Mouse (Mus musculus) cortical plate, adult 2 months (tissue): ENCODE measurements around the gene Fut8. TPM values are rescaled to one million over a fixed set of nuclear protein-coding genes. Genes with fewer than 3 reads are reported as not detected.

Experiments used
- H3K27ac ChIP-seq: fragments of 200-500 bp; 2 replicates; pipeline ENCODE4 v1.5.1; 2012; ENCODE audit warnings: low read length, control low read depth, inconsistent platforms; ENCODE audit not compliant: insufficient read depth
- H3K4me1 ChIP-seq: fragments of 200-500 bp; 2 replicates; pipeline ENCODE4 v1.6.1; 2011; ENCODE audit warnings: low read length; ENCODE audit not compliant: control insufficient read depth, insufficient read depth
- H3K4me3 ChIP-seq: fragments of 200-500 bp; 2 replicates; pipeline ENCODE4 v1.5.1; 2011; ENCODE audit warnings: mild to moderate bottlenecking, low read length, control low read depth; ENCODE audit not compliant: insufficient read depth
- CTCF ChIP-seq: fragments of 200-500 bp; IDR thresholded peaks from 2 replicates; pipeline ENCODE4 v1.5.1; 2011; ENCODE audit warnings: mild to moderate bottlenecking, control low read depth, low read length; ENCODE audit not compliant: insufficient read depth; ENCODE audit errors: extremely low read depth
- POLR2A ChIP-seq: fragments of 200-500 bp; IDR thresholded peaks from 2 replicates; pipeline ENCODE4 v1.6.1; 2011; ENCODE audit warnings: mild to moderate bottlenecking, low read length, control low read depth; ENCODE audit not compliant: insufficient read depth; ENCODE audit errors: extremely low read depth
- polyA plus RNA-seq: library from polyadenylated mRNA; depleted of rRNA; stranded (reverse); fragments of >200 nt; gene quantifications from 2 replicates; pipeline ENCODE4 v1.2.3, GENCODE M21; 2012

The Fut8 gene
- polyA plus RNA-seq, 1 experiment, result 28.3 TPM

GRCm38 (mm10) chr12:77220616-77221015 is 17.3 kb upstream of the Fut8 start:
- Histone ChIP-seq H3K27ac (no peak overlapping the region), H3K4me3 (no peak overlapping the region), H3K4me1 (no peaks in the 10 kb centered on the region)
- no peak for TF ChIP-seq CTCF
- TF ChIP-seq POLR2A, result no peak

DNA sequence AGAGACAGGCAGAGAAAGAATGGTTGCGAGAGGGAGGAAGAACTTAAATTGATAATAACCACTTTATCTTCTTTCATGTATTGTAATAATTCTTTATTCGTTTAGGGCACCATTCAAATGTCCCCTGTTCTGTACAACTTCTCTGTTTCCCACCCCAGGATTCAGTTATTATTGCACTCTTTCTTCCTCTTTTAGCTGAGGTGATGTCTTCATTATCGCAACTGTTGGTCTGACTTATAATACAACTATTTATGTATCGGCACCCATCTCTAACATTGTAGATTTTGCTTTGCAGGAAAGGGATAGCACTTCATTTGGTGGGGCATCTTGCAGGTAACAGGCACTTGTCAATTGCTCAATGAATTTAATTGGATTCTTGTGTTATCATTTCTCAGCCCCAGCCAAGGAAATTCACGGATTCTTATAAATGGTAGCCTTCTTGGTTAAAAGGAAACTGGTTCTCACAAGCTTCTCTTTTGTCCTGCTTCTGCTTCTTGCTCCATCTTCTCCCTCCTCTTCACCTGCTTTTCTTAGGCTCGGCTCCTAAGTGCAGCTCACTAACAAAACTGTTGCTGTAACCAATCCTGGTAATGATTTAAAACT is 15.6 kb upstream of the Fut8 start:
- Histone ChIP-seq H3K27ac (no peak overlapping the region), H3K4me3 (no peak overlapping the region), H3K4me1 (no peaks in the 10 kb centered on the region)
- TF ChIP-seq POLR2A (no peak), CTCF (no peak)

DNA sequence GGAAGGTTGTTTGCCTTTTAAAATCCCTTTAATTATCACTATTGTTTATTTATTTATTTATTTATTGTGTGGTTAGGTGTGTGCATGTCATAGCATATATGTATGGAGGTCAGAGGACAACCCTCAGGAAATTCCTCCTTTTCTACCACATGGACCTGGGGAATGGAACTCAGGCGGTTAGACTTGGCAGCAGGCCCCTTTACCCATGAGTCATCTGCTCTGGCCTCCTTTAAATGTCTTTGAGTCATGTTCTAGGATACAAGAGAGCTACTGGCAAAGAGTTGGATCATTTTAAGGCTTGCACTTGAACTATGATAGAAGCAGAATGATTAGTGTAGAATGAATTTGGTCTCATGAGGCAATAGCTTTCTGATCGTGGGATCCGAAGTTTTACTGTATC is 14.3 kb upstream of the Fut8 start:
- TF ChIP-seq CTCF (no peak), POLR2A (no peak)
- Histone ChIP-seq H3K27ac (no peak overlapping the region), H3K4me3 (no peak overlapping the region), H3K4me1 (no peaks in the 10 kb centered on the region)

DNA sequence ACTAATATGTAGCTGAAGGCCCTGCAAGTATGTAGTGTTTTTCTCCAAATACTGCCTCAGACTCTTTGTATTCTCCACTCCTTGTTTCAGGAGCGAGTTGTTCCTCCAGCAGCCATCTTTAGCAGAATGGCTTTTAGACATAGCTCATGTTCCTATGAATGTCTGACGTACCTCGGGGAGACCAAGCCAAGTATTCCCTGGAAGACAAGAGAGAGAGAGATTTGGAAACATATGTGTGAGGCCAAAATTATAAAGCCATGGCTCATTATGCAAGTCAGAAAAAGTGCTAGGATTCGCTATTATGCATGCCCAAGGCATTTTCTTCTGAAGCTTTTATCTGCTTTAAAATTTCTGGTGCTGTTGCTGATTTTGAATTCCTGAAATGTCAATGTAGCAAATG is 13.8 kb upstream of the Fut8 start:
- no peak overlapping the region for H3K4me3 ChIP-seq
- no peaks in the 10 kb centered on the region for H3K4me1 ChIP-seq
- TF ChIP-seq POLR2A, result no peak
- no peak for TF ChIP-seq CTCF
- H3K27ac ChIP-seq, result no peak overlapping the region

GRCm38 (mm10) chr12:77224891-77225290 is 13.0 kb upstream of the Fut8 start:
- Histone ChIP-seq H3K4me1 (no peaks in the 10 kb centered on the region), H3K4me3 (no peak overlapping the region), H3K27ac (no peak overlapping the region)
- TF ChIP-seq POLR2A (no peak), CTCF (no peak)

DNA sequence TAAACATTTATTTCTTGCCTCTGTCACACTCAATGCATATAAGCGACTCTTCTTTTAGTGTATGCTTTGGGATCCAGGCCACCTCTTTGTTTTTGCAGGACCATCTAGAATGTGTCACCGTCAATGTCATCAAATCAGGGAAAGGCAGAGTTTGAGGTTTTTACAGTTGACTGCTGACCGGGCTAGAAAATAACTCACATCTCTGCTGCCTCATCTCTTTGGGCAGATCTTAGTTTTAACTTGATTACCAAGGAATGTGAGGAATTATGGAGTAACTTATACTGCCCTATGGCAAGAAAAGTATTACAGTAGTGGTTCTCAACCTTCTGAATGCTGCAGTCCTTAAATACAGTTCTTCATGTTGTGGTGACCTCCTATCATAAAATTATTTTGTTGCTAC is 12.2 kb upstream of the Fut8 start:
- Histone ChIP-seq H3K4me3 (no peak overlapping the region), H3K27ac (no peak overlapping the region), H3K4me1 (no peaks in the 10 kb centered on the region)
- no peak for TF ChIP-seq POLR2A

DNA sequence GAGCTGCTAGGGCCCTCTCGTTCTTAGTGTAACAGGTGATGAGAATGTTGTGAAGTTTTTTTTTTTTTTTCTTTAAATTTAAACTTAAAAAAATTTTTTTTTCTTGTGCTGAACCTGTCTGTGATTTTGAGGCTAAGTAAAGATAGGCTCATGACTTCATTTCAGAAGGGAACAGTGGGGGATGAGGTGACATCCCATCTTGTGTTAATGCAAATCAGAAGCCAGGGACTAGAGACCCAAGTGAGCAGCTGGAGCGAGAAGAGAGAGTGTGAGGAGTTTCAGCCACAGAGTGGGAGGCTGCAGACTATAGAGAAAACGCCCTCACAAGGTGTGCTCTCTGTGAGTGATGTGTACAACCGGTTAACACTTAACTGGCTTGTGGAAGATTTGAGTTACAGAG is 2.0 kb upstream of the Fut8 start:
- no peak overlapping the region for H3K4me3 ChIP-seq
- TF ChIP-seq CTCF (no peak), POLR2A (no peak)
- no peaks in the 10 kb centered on the region for H3K4me1 ChIP-seq
- no peak overlapping the region for H3K27ac ChIP-seq

GRCm38 (mm10) chr12:77238531-77239389 is 835 bp downstream of the Fut8 start:
- Histone ChIP-seq H3K27ac (peak overlapping the region; percentile 98), H3K4me3 (peak overlapping the region; percentile 90), H3K4me1 (peaks cover 1% of the 10 kb centered on the region; the same call in 1 of the 2 replicates)
- TF ChIP-seq CTCF (no peak), POLR2A (peak; percentile 81)

- peaks cover 1% of the 10 kb centered on the region; the same call in 1 of the 2 replicates for H3K4me1 ChIP-seq
- TF ChIP-seq CTCF (no peak), POLR2A (no peak)
- H3K27ac ChIP-seq, result peak overlapping the region; percentile 92
- peak overlapping the region; percentile 90 for H3K4me3 ChIP-seq
Measured at GRCm38 (mm10) chr12:77239390-77240061, 1.6 kb downstream of the Fut8 start.
